In genomic region chr5:141568106-141568505, GRCm38 (mm10) we compare ENCODE assay signal across 22 mouse cellular contexts.
DNase-seq lines count a peak whose midpoint lies in the region; ATAC-seq and TF ChIP-seq lines count a peak whose summit lies in the region.
"Had no signal": no experiment of that assay in that cellular context is flagged by ENCODE, and none has a peak within 500 bp of the region (broad histone marks: within the 10 kb centered on the region; RNA-seq: fewer than 3 reads in every experiment).

No protein-coding gene starts in this region.

- no peaks in the 10 kb centered on the region for H3K36me3 ChIP-seq in hindbrain, postnatal 0 days (ENCODE audit: insufficient read depth, low read length)
- no peaks in the 10 kb centered on the region for H3K36me3 ChIP-seq in hindbrain, embryonic 12.5 days
- H3K36me3 ChIP-seq in midbrain, embryonic 11.5 days (ENCODE audit: control insufficient read depth, insufficient read depth, low read length) = no peaks in the 10 kb centered on the region
- no peaks in the 10 kb centered on the region for H3K36me3 ChIP-seq in midbrain, embryonic 14.5 days (ENCODE audit: control insufficient read depth, insufficient read depth, low read length)
- H3K36me3 ChIP-seq: embryonic facial prominence, embryonic 10.5 days; embryonic facial prominence, embryonic 12.5 days; forebrain, embryonic 15.5 days; G1E had no signal

- WGBS in hindbrain, postnatal 0 days = 48% methylated on average over 2 of the region's 2 CpGs
- WGBS in hindbrain, embryonic 12.5 days = 81% methylated on average over 2 of the region's 2 CpGs
- 86% methylated on average over 2 of the region's 2 CpGs for WGBS in midbrain, embryonic 11.5 days
- 84% methylated on average over 2 of the region's 2 CpGs for WGBS in midbrain, embryonic 14.5 days

- H3K27me3 ChIP-seq in hindbrain, postnatal 0 days (ENCODE audit: insufficient read depth, low read length) = no peaks in the 10 kb centered on the region
- H3K27me3 ChIP-seq in hindbrain, embryonic 12.5 days = no peaks in the 10 kb centered on the region
- no peaks in the 10 kb centered on the region for H3K27me3 ChIP-seq in midbrain, embryonic 11.5 days (ENCODE audit: control insufficient read depth, insufficient read depth, low read length)
- no peaks in the 10 kb centered on the region for H3K27me3 ChIP-seq in midbrain, embryonic 14.5 days (ENCODE audit: control insufficient read depth, insufficient read depth, low read length)
- H3K27me3 ChIP-seq: CH12.LX; embryonic facial prominence, embryonic 12.5 days; forebrain, embryonic 13.5 days; forebrain, embryonic 15.5 days; Patski had no signal

- no peak for ATAC-seq in hindbrain, postnatal 0 days
- ATAC-seq in hindbrain, embryonic 12.5 days (ENCODE audit: low FRiP score) = no peak
- no peak for ATAC-seq in midbrain, embryonic 11.5 days (ENCODE audit: low FRiP score)
- ATAC-seq in midbrain, embryonic 14.5 days (ENCODE audit: low FRiP score, low TSS enrichment) = no peak
- ATAC-seq: activated CD4-positive, CD25-positive, alpha-beta regulatory T cell, adult 4 months; CD4-positive, CD25-positive, alpha-beta regulatory T cell, adult 4 months; forebrain, embryonic 13.5 days; forebrain, embryonic 15.5 days; forebrain, postnatal 0 days; Patski had no signal

- H3K4me3 ChIP-seq in hindbrain, postnatal 0 days (ENCODE audit: low read length) = no peak overlapping the region
- no peak overlapping the region for H3K4me3 ChIP-seq in hindbrain, embryonic 12.5 days
- H3K4me3 ChIP-seq in midbrain, embryonic 11.5 days (ENCODE audit: low read depth, low read length) = no peak overlapping the region
- no peak overlapping the region for H3K4me3 ChIP-seq in midbrain, embryonic 14.5 days (replicated peaks; ENCODE audit: low read depth, low read length)
- H3K4me3 ChIP-seq: embryonic facial prominence, embryonic 10.5 days; embryonic facial prominence, embryonic 12.5 days; forebrain, embryonic 13.5 days; forebrain, embryonic 15.5 days had no signal

- H3K27ac ChIP-seq in hindbrain, postnatal 0 days = no peak overlapping the region
- no peak overlapping the region for H3K27ac ChIP-seq in hindbrain, embryonic 12.5 days
- H3K27ac ChIP-seq in midbrain, embryonic 11.5 days (ENCODE audit: low read depth, low read length) = no peak overlapping the region
- no peak overlapping the region for H3K27ac ChIP-seq in midbrain, embryonic 14.5 days (replicated peaks; ENCODE audit: low read depth, low read length)
- H3K27ac ChIP-seq: embryonic facial prominence, embryonic 10.5 days; embryonic facial prominence, embryonic 12.5 days; forebrain, embryonic 13.5 days; forebrain, embryonic 15.5 days had no signal

- H3K9ac ChIP-seq in hindbrain, postnatal 0 days (replicated peaks; ENCODE audit: low read length) = no peak overlapping the region
- no peak overlapping the region for H3K9ac ChIP-seq in hindbrain, embryonic 12.5 days
- H3K9ac ChIP-seq in midbrain, embryonic 11.5 days (ENCODE audit: low read length) = no peak overlapping the region
- H3K9ac ChIP-seq in midbrain, embryonic 14.5 days (replicated peaks; ENCODE audit: low read length) = no peak overlapping the region
- H3K9ac ChIP-seq: embryonic facial prominence, embryonic 12.5 days; forebrain, embryonic 13.5 days; forebrain, embryonic 15.5 days; forebrain, postnatal 0 days had no signal

- no peaks in the 10 kb centered on the region for H3K9me3 ChIP-seq in hindbrain, postnatal 0 days (ENCODE audit: low read length)
- no peaks in the 10 kb centered on the region for H3K9me3 ChIP-seq in hindbrain, embryonic 12.5 days (replicated peaks)
- no peaks in the 10 kb centered on the region for H3K9me3 ChIP-seq in midbrain, embryonic 11.5 days (ENCODE audit: control insufficient read depth, low read length)
- H3K9me3 ChIP-seq in midbrain, embryonic 14.5 days (ENCODE audit: control insufficient read depth, low read length) = no peaks in the 10 kb centered on the region; the same call in 1 of the 2 replicates
- H3K9me3 ChIP-seq: embryonic facial prominence, embryonic 10.5 days; embryonic facial prominence, embryonic 12.5 days; forebrain, embryonic 13.5 days; forebrain, embryonic 15.5 days had no signal

- no peak overlapping the region for H3K4me2 ChIP-seq in hindbrain, postnatal 0 days (ENCODE audit: low read depth, low read length)
- no peak overlapping the region for H3K4me2 ChIP-seq in hindbrain, embryonic 12.5 days (replicated peaks)
- H3K4me2 ChIP-seq in midbrain, embryonic 11.5 days = no peak overlapping the region
- no peak overlapping the region for H3K4me2 ChIP-seq in midbrain, embryonic 14.5 days (ENCODE audit: low read length)
- H3K4me2 ChIP-seq: embryonic facial prominence, embryonic 12.5 days; forebrain, embryonic 13.5 days; forebrain, embryonic 15.5 days had no signal

- DNase-seq in cerebellum, postnatal 10 days = peak; percentile 79 to 85
- no peak for DNase-seq in cerebellum, adult 11 months
- DNase-seq in hindbrain, postnatal 0 days (ENCODE audit: low spot score) = peak; percentile 42
- peak; percentile 69 for DNase-seq in midbrain, embryonic 11.5 days (ENCODE audit: low spot score, missing footprints)
- no peak for DNase-seq in midbrain, embryonic 14.5 days
- DNase-seq: adrenal gland, adult 8-10 months; adrenal gland, postnatal 14 days; adrenal gland, postnatal 36 days; B cell, adult 2 months; cerebellum, adult 18-20 months; cerebellum, adult 8-10 months; forebrain, postnatal 0 days had no signal

- no peak for TF ChIP-seq CTCF in hindbrain, postnatal 0 days (IDR thresholded peaks at IDR 0.05; ENCODE audit: low read depth)

- 0 out of 2 replicates have a peak, but pooled peaks cover 4% of the 10 kb centered on the region for H3K4me1 ChIP-seq in hindbrain, postnatal 0 days (ENCODE audit: insufficient read depth, low read length)
- H3K4me1 ChIP-seq in hindbrain, embryonic 12.5 days = no peaks in the 10 kb centered on the region
- no peaks in the 10 kb centered on the region for H3K4me1 ChIP-seq in midbrain, embryonic 11.5 days (ENCODE audit: control insufficient read depth, insufficient read depth, low read length)
- H3K4me1 ChIP-seq in midbrain, embryonic 14.5 days (ENCODE audit: control insufficient read depth, insufficient read depth, low read length) = peaks cover 7% of the 10 kb centered on the region; the same call in 1 of the 2 replicates
- H3K4me1 ChIP-seq: embryonic facial prominence, embryonic 10.5 days; embryonic facial prominence, embryonic 12.5 days had no signal

Comparison
In these comparisons a context has a peak if more than half of its experiments do, and no peak if none do; other contexts are left out.
1. DNase-seq: peak in cerebellum, postnatal 10 days (2 of 2), hindbrain, postnatal 0 days (single experiment) and midbrain, embryonic 11.5 days (single experiment); none in cerebellum, adult 11 months (single experiment) and midbrain, embryonic 14.5 days (single experiment).